Mouse (Mus musculus) large intestine, adult 2 months (tissue): ENCODE results near the gene Zfp536. TPM values are rescaled to one million over a fixed set of nuclear protein-coding genes. Genes with fewer than 3 reads are reported as not detected.
"Not testable (repeated sequence)": the region's sequence is repeated elsewhere in the genome, so short reads cannot be mapped to it uniquely, and the experiment has no call there.

Experiments used
- DNase-seq: peaks from one replicate; pipeline ENCODE4 v3.0.0-alpha.2; 2012; ENCODE audit warnings: low read depth, low spot score
- WGBS: fragments of 180-500 bp; shearing (Covaris S2); methylation state at CpG from one replicate; pipeline ENCODE4 v1.1.7; 2018; 5-methylcytosine and 5-hydroxymethylcytosine counted together
- polyA plus RNA-seq: library from polyadenylated mRNA; depleted of rRNA; stranded (reverse); fragments of >200 nt; gene quantifications from 2 replicates; pipeline ENCODE4 v1.2.3, GENCODE M21; 2012

The Zfp536 gene
- polyA plus RNA-seq, 1 experiment, result 0.52 TPM

DNA sequence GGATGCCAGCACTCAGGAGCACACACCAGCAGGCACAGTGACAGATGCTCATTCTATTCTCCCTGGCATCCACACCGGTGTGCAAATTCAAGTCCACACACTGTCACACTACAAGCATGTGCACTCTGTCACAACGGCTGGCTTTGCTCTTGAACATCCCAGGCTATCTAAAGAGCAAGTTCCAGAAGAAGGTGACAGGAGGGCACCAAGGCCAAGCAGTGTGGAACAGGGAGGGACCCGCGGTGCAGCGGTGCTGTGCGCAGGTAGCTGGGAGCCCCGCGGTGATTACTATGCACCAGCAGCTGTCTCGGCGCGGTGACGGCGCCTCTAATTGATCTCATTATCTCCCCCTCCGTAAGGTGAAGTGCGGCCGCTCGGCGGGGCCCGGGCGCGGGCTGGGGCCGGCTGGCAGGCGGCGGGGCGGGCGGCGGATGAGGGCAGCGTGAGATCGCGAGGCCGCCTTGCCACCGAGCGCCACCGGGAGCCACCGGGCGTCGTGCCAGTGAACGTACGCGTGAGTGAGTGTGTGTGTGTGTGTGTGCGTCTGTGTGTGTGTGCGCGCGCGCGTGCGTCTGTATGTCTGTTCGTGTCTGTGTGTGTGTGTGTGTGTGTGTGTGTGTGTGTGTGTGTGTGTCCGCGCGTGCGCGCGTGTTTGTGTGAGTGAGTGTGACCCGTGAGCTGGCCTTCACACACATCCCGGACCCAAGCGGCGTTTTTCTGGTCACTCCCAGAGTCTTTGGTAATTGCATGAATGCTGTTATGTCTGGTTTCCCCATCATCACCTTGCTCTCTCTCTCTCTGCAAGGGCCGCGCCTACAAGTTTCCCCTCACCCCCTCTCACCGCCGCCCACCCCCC is 149.3 kb downstream of the Zfp536 start:
- no peak for DNase-seq
- WGBS, result 4% methylated on average over 61 of the region's 62 CpGs

DNA sequence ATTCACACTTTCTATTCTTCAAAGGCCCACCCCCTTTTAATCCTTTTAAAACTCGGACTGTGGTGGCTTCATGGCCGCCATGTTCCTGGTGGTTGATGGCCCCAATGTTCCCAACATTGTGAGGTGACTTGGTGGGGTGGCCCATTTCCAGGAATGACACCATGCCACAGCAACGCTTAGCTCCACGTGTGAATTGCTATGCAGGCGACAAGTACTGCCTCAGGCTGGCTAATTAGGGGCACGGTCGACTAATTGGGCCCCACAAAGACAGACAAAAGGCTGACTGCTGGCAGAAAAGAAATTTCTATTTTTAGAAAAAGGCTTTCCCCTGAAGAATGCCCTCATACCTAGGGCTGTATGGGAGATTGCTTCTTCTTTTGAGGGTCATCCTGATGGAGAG is 154.2 kb downstream of the Zfp536 start:
- 76% methylated on average over 7 of the region's 7 CpGs for WGBS
- no peak for DNase-seq

DNA sequence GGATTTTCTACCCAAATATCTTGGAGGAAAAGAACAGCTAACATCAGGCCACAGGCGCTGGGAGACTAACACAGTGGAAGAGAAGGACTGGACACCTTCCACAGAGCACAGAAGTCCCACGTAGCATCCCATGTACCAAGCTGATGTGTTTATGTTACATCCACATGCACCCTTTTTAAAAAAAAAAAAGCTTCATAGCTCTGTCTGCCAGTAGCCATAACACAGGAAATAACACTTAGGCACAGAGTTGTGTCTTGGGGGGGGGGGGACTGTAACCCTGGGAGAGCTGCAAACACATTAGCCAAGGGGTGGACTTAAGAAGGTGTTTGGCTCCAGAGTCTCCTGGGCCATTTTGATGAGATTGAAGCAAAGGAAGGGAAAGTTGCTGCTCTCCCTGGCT is 155.6 kb downstream of the Zfp536 start:
- 68% methylated on average over 2 of the region's 2 CpGs for WGBS
- DNase-seq, result no peak

- WGBS, result 90% methylated on average over 4 of the region's 4 CpGs
- DNase-seq, result no peak
Measured at GRCm38 (mm10) chr7:37615932-37616331, 157.5 kb downstream of the Zfp536 start.

- WGBS, result 58% methylated on average over 10 of the region's 10 CpGs
- no peak for DNase-seq
Measured at GRCm38 (mm10) chr7:37614381-37614780, 159.1 kb downstream of the Zfp536 start.

- no peak for DNase-seq
- WGBS, result 93% methylated on average over 14 of the region's 14 CpGs
Measured at GRCm38 (mm10) chr7:37608556-37608955, 164.9 kb downstream of the Zfp536 start.

GRCm38 (mm10) chr7:37607906-37608305 is 165.5 kb downstream of the Zfp536 start:
- 89% methylated on average over 6 of the region's 6 CpGs for WGBS
- DNase-seq, result no peak

GRCm38 (mm10) chr7:37606472-37606871 is 167.0 kb downstream of the Zfp536 start:
- DNase-seq, result no peak
- 82% methylated on average over 5 of the region's 5 CpGs for WGBS

- not testable (repeated sequence) for DNase-seq
Measured at GRCm38 (mm10) chr7:37603525-37603909, 169.9 kb downstream of the Zfp536 start.

DNA sequence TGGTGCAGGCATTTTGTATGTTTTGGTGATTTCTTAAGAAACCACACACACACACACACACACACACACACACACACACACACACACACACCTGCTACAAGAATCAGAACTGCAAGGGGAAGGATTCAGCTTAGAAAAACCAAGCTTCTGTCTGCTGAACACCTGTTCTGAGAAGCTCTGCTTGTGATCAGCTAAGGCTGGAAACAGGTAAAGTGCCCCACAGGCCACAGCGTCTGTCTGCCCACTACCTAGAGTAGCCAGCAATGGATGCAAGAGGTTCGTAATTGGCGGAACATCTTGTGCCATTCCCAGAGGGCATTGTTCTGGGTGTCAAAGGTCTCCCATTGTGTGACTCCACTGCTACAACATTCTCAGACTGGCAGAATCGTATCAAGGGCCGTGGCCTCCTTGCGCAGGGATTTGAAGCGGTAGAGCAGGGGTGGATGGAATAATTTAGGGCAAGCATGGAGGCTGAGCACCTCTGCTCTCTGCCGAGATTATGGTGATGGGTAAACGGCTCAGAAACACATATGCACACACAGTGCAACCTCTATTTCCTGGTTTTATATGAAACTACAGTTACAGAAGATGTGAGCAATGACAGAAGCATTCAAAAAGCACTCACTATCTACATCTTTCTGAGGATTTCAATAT is 170.4 kb downstream of the Zfp536 start:
- 55% methylated on average over 9 of the region's 9 CpGs for WGBS
- no peak for DNase-seq

- DNase-seq, result no peak
- 74% methylated on average over 4 of the region's 4 CpGs for WGBS
Measured at GRCm38 (mm10) chr7:37600318-37600717, 173.1 kb downstream of the Zfp536 start.

- WGBS, result 74% methylated on average over 12 of the region's 12 CpGs
- no peak for DNase-seq
Measured at GRCm38 (mm10) chr7:37594211-37595030, 179.0 kb downstream of the Zfp536 start.

- no peak for DNase-seq
- WGBS, result 84% methylated on average over 6 of the region's 6 CpGs
Measured at GRCm38 (mm10) chr7:37593566-37593965, 179.9 kb downstream of the Zfp536 start.

DNA sequence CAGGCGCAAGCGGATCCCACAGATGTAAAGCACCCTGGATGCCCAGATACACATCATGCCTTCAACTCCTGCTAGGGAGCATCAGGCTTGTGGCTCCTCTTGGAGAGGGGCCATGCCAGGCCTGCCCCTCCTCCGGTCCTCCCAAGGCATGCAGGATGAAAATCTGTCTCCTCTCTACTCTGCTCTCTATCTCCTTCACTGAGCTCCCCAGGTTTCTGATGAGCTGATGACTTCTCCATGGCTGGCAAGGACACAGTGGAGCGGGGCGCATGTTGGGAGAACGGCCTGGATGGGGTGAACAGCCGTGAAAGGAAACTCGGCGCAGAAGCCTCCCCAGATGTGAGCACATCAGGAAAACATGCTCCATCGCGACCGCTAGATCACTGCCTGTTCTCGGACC is 186.7 kb downstream of the Zfp536 start:
- WGBS, result 86% methylated on average over 13 of the region's 13 CpGs
- DNase-seq, result no peak

- no peak for DNase-seq
- 71% methylated on average over 3 of the region's 3 CpGs for WGBS
Measured at GRCm38 (mm10) chr7:37581262-37581661, 192.2 kb downstream of the Zfp536 start.

DNA sequence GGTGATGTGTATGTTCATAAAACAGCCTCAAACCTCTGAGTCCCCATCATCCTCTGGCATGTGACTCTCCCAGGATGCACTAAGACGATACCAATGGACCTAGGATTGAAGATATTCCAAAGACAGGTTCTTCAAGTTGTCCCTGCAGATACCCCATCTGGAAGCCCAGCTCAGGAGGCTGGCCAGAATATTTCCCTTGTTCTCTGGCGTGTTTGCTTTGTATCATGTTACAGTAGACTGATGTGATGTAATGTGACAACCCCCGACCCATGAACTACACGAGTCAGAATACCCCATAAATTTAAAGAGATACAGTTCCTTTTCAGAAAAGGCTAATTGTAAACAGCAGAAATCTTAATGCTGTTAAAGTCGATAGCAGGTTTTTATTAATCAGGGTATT is 192.9 kb downstream of the Zfp536 start:
- 41% methylated on average over 5 of the region's 5 CpGs for WGBS
- DNase-seq, result no peak

GRCm38 (mm10) chr7:37572021-37572420 is 201.4 kb downstream of the Zfp536 start:
- WGBS, result 87% methylated on average over 7 of the region's 7 CpGs
- DNase-seq, result no peak

- DNase-seq, result no peak
- WGBS, result 75% methylated on average over 31 of the region's 31 CpGs
Measured at GRCm38 (mm10) chr7:37568811-37569500, 204.5 kb downstream of the Zfp536 start.

DNA sequence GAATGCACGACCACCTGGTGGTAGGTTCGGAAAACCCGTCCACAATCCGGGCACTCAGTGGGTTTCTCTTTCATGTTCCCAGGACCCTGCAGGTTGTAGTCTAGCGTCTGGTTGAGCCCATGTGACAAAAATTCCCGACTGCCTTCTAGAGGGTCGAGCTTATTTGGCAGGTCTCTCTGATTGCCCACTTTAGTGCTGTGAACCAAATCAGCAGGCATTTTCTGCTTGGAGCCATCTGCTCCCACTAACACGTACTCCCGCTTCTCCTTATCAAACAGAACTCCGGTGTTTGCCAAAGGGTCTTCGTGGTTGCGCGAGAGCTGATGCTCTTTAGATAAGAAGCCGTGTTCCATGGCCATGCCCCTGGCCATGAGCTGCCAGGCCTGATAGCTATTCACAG is 205.4 kb downstream of the Zfp536 start:
- no peak for DNase-seq
- WGBS, result 74% methylated on average over 14 of the region's 14 CpGs

- 23% methylated on average over 9 of the region's 9 CpGs for WGBS
Measured at GRCm38 (mm10) chr7:37566019-37566418, 207.4 kb downstream of the Zfp536 start.

More at GRCm38 (mm10) chr7:37566019-37566418, 207.4 kb downstream of the Zfp536 start:
- no peak for DNase-seq
